Mouse (Mus musculus): Measurements from ENCODE around the gene Ggt5.

DNA sequence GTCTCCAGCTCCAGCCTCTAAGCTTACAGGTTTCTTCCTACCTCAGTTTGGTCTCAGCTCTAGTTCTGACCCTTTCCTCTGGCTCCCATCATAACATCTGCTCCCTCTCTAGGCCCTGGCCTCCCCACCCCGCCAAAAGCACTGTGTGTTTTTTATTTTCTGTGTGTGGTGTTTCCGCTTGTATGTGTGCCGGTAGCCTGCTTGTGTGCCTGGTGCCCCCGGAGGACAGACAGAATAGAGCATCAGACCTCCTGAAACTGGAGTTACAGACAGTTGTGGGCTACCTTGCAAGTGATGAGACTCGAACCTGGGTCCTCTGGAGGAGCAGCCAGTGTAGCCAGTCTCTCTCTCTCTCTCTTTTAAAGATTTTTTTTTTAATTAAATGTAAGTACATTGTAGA is 22.8 kb upstream of the Ggt5 start:
- TF ChIP-seq POLR2A (IDR thresholded peaks at IDR 0.05; ENCODE audit: extremely low read depth, insufficient read depth, low read length) (no peak), CTCF (IDR thresholded peaks at IDR 0.05; ENCODE audit: extremely low read depth, insufficient read depth, low read length) (no peak)

All from cortical plate, adult 2 months (tissue).